Mouse (Mus musculus): ENCODE data around the gene Mad1l1. TPM values are rescaled to one million over a fixed set of nuclear protein-coding genes. Genes with fewer than 3 reads are reported as not detected.

Mad1l1 gene
- polyA plus RNA-seq, 1 experiment from 2014 or later = 68.9 TPM

- Histone ChIP-seq H3K4me1 (peaks cover 30% of the 10 kb centered on the region), H3K27me3 (ENCODE audit: low read depth, poor library complexity, severe bottlenecking) (no peaks in the 10 kb centered on the region), H3K4me3 (no peak overlapping the region), H3K9me3 (replicated peaks) (no peaks in the 10 kb centered on the region), H3K27ac (no peak overlapping the region), H3K36me3 (peaks cover 37% of the 10 kb centered on the region)
- 96% methylated on average over 2 of the region's 2 CpGs for WGBS
- no peak for DNase-seq (ENCODE audit: low spot score)
These were observed 54.3 kb downstream of the Mad1l1 start for GRCm38 (mm10) chr5:140267061-140267460.

GRCm38 (mm10) chr5:140264825-140265575, 56.4 kb downstream of the Mad1l1 start:
- DNase-seq (ENCODE audit: low spot score) = no peak
- H3K27me3 ChIP-seq (ENCODE audit: low read depth, poor library complexity, severe bottlenecking) = no peaks in the 10 kb centered on the region
- no peak overlapping the region for H3K4me3 ChIP-seq
- WGBS = 76% methylated on average over 5 of the region's 5 CpGs
- peak overlapping the region; percentile 16; the same call in 1 of the 2 replicates for H3K27ac ChIP-seq
- H3K9me3 ChIP-seq (replicated peaks) = no peaks in the 10 kb centered on the region
- peaks cover 18% of the 10 kb centered on the region for H3K4me1 ChIP-seq
- peaks cover 36% of the 10 kb centered on the region for H3K36me3 ChIP-seq

GRCm38 (mm10) chr5:140263754-140264749, 57.3 kb downstream of the Mad1l1 start:
- WGBS = 82% methylated on average over 30 of the region's 30 CpGs
- Histone ChIP-seq H3K27me3 (ENCODE audit: low read depth, poor library complexity, severe bottlenecking) (no peaks in the 10 kb centered on the region), H3K27ac (no peak overlapping the region), H3K4me1 (peaks cover 18% of the 10 kb centered on the region), H3K9me3 (replicated peaks) (no peaks in the 10 kb centered on the region), H3K36me3 (peaks cover 40% of the 10 kb centered on the region), H3K4me3 (no peak overlapping the region)
- no peak for DNase-seq (ENCODE audit: low spot score)

GRCm38 (mm10) chr5:140262401-140262800, 59.0 kb downstream of the Mad1l1 start:
- Histone ChIP-seq H3K9me3 (replicated peaks) (no peaks in the 10 kb centered on the region), H3K27me3 (ENCODE audit: low read depth, poor library complexity, severe bottlenecking) (no peaks in the 10 kb centered on the region), H3K4me1 (peaks cover 9% of the 10 kb centered on the region), H3K36me3 (peaks cover 57% of the 10 kb centered on the region), H3K4me3 (no peak overlapping the region), H3K27ac (no peak overlapping the region)
- no peak for DNase-seq (ENCODE audit: low spot score)
- 87% methylated on average over 3 of the region's 3 CpGs for WGBS

GRCm38 (mm10) chr5:140261313-140261712, 60.0 kb downstream of the Mad1l1 start:
- no peak for DNase-seq (ENCODE audit: low spot score)
- peaks cover 68% of the 10 kb centered on the region for H3K36me3 ChIP-seq
- 90% methylated on average over 4 of the region's 4 CpGs for WGBS

GRCm38 (mm10) chr5:140258633-140259032, 62.7 kb downstream of the Mad1l1 start:
- peaks cover 81% of the 10 kb centered on the region for H3K36me3 ChIP-seq
- no peak for DNase-seq (ENCODE audit: low spot score)
- H3K9me3 ChIP-seq (replicated peaks) = no peaks in the 10 kb centered on the region
- H3K27me3 ChIP-seq (ENCODE audit: low read depth, poor library complexity, severe bottlenecking) = no peaks in the 10 kb centered on the region
- 92% methylated on average over 5 of the region's 5 CpGs for WGBS
- no peak overlapping the region for H3K4me3 ChIP-seq
- H3K4me1 ChIP-seq = no peaks in the 10 kb centered on the region
- no peak overlapping the region for H3K27ac ChIP-seq

More at GRCm38 (mm10) chr5:140261313-140261712, 60.0 kb downstream of the Mad1l1 start:
- H3K4me1 ChIP-seq = peaks cover 9% of the 10 kb centered on the region; the same call in 1 of the 2 replicates
- H3K27me3 ChIP-seq (ENCODE audit: low read depth, poor library complexity, severe bottlenecking) = no peaks in the 10 kb centered on the region
- H3K9me3 ChIP-seq (replicated peaks) = no peaks in the 10 kb centered on the region
- no peak overlapping the region for H3K4me3 ChIP-seq
- H3K27ac ChIP-seq = no peak overlapping the region

- H3K4me3 ChIP-seq = no peak overlapping the region
- DNase-seq (ENCODE audit: low spot score) = no peak
- no peaks in the 10 kb centered on the region for H3K9me3 ChIP-seq (replicated peaks)
- 88% methylated on average over 3 of the region's 3 CpGs for WGBS
- no peak overlapping the region for H3K27ac ChIP-seq
- H3K36me3 ChIP-seq = peaks cover 87% of the 10 kb centered on the region
- no peaks in the 10 kb centered on the region for H3K27me3 ChIP-seq (ENCODE audit: low read depth, poor library complexity, severe bottlenecking)
- no peaks in the 10 kb centered on the region for H3K4me1 ChIP-seq
These were observed 63.3 kb downstream of the Mad1l1 start for GRCm38 (mm10) chr5:140258035-140258434.

- no peak for DNase-seq (ENCODE audit: low spot score)
- Histone ChIP-seq H3K27ac (no peak overlapping the region), H3K4me3 (no peak overlapping the region), H3K36me3 (peaks cover 87% of the 10 kb centered on the region), H3K4me1 (no peaks in the 10 kb centered on the region), H3K27me3 (ENCODE audit: low read depth, poor library complexity, severe bottlenecking) (no peaks in the 10 kb centered on the region), H3K9me3 (replicated peaks) (no peaks in the 10 kb centered on the region)
- 92% methylated on average over 5 of the region's 5 CpGs for WGBS
These were observed 63.9 kb downstream of the Mad1l1 start for GRCm38 (mm10) chr5:140257439-140257838.

- no peak for DNase-seq (ENCODE audit: low spot score)
- 93% methylated on average over 10 of the region's 10 CpGs for WGBS
- Histone ChIP-seq H3K36me3 (peaks cover 85% of the 10 kb centered on the region), H3K9me3 (replicated peaks) (no peaks in the 10 kb centered on the region), H3K4me1 (no peaks in the 10 kb centered on the region), H3K27ac (peak overlapping the region; percentile 16; the same call in 1 of the 2 replicates), H3K4me3 (no peak overlapping the region), H3K27me3 (ENCODE audit: low read depth, poor library complexity, severe bottlenecking) (no peaks in the 10 kb centered on the region)
These were observed 64.7 kb downstream of the Mad1l1 start for GRCm38 (mm10) chr5:140256685-140257084.

GRCm38 (mm10) chr5:140255265-140255664, 66.1 kb downstream of the Mad1l1 start:
- no peaks in the 10 kb centered on the region for H3K27me3 ChIP-seq (ENCODE audit: low read depth, poor library complexity, severe bottlenecking)
- peaks cover 79% of the 10 kb centered on the region for H3K36me3 ChIP-seq
- 86% methylated on average over 5 of the region's 5 CpGs for WGBS
- DNase-seq (ENCODE audit: low spot score) = no peak
- no peak overlapping the region for H3K27ac ChIP-seq
- H3K4me3 ChIP-seq = no peak overlapping the region
- no peaks in the 10 kb centered on the region for H3K4me1 ChIP-seq
- H3K9me3 ChIP-seq (replicated peaks) = no peaks in the 10 kb centered on the region

- no peaks in the 10 kb centered on the region for H3K4me1 ChIP-seq
- WGBS = 89% methylated on average over 1 of the region's 1 CpGs
- no peak overlapping the region for H3K27ac ChIP-seq
- H3K4me3 ChIP-seq = no peak overlapping the region
- no peaks in the 10 kb centered on the region for H3K9me3 ChIP-seq (replicated peaks)
- no peak for DNase-seq (ENCODE audit: low spot score)
- H3K36me3 ChIP-seq = peaks cover 79% of the 10 kb centered on the region
- no peaks in the 10 kb centered on the region for H3K27me3 ChIP-seq (ENCODE audit: low read depth, poor library complexity, severe bottlenecking)
These were observed 66.7 kb downstream of the Mad1l1 start for GRCm38 (mm10) chr5:140254656-140255055.

GRCm38 (mm10) chr5:140251989-140252388, 69.4 kb downstream of the Mad1l1 start:
- no peaks in the 10 kb centered on the region for H3K27me3 ChIP-seq (ENCODE audit: low read depth, poor library complexity, severe bottlenecking)
- peaks cover 56% of the 10 kb centered on the region for H3K36me3 ChIP-seq
- H3K9me3 ChIP-seq (replicated peaks) = no peaks in the 10 kb centered on the region
- DNase-seq (ENCODE audit: low spot score) = no peak
- H3K27ac ChIP-seq = no peak overlapping the region
- WGBS = 93% methylated on average over 2 of the region's 2 CpGs
- no peaks in the 10 kb centered on the region for H3K4me1 ChIP-seq
- no peak overlapping the region for H3K4me3 ChIP-seq

GRCm38 (mm10) chr5:140250370-140250769, 71.0 kb downstream of the Mad1l1 start:
- Histone ChIP-seq H3K36me3 (peaks cover 41% of the 10 kb centered on the region), H3K4me1 (no peaks in the 10 kb centered on the region), H3K27me3 (ENCODE audit: low read depth, poor library complexity, severe bottlenecking) (no peaks in the 10 kb centered on the region), H3K27ac (no peak overlapping the region), H3K4me3 (no peak overlapping the region), H3K9me3 (replicated peaks) (no peaks in the 10 kb centered on the region)
- WGBS = 87% methylated on average over 3 of the region's 3 CpGs
- DNase-seq (ENCODE audit: low spot score) = no peak
